ENCODE assay signal across 27 mouse cellular contexts in genomic region chr5:98890544-98891050, GRCm38 (mm10). TPM values are rescaled to one million over a fixed set of nuclear protein-coding genes. Genes with fewer than 3 reads are reported as not detected.
DNase-seq lines count a peak whose midpoint lies in the region; ATAC-seq and TF ChIP-seq lines count a peak whose summit lies in the region.
"Had no signal": no experiment of that assay in that cellular context is flagged by ENCODE, and none has a peak within 500 bp of the region (broad histone marks: within the 10 kb centered on the region; RNA-seq: fewer than 3 reads in every experiment).

No protein-coding gene starts in this region.

- TF ChIP-seq CTCF in embryonic fibroblast, embryonic 13.5 days (IDR thresholded peaks at IDR 0.05; ENCODE audit: borderline replicate concordance, insufficient read depth, low read length), result no peak

- TF ChIP-seq POLR2A in embryonic fibroblast, embryonic 13.5 days (IDR thresholded peaks at IDR 0.05; ENCODE audit: low read depth, low read length), result no peak

- no peaks in the 10 kb centered on the region for H3K27me3 ChIP-seq in neural tube, embryonic 15.5 days (replicated peaks)
- H3K27me3 ChIP-seq: embryonic facial prominence, embryonic 12.5 days; embryonic facial prominence, embryonic 15.5 days; forebrain, embryonic 12.5 days; hindbrain, embryonic 12.5 days; hindbrain, embryonic 15.5 days had no signal

- 91% methylated on average over 2 of the region's 2 CpGs for WGBS in neural tube, embryonic 15.5 days

- no peaks in the 10 kb centered on the region for H3K36me3 ChIP-seq in neural tube, embryonic 15.5 days
- H3K36me3 ChIP-seq: embryonic facial prominence, embryonic 12.5 days; embryonic facial prominence, embryonic 15.5 days; forebrain, embryonic 12.5 days; hindbrain, embryonic 12.5 days; hindbrain, embryonic 15.5 days had no signal

- H3K4me1 ChIP-seq in embryonic fibroblast, embryonic 13.5 days (ENCODE audit: control insufficient read depth, insufficient read depth, low read length), result peaks cover 6% of the 10 kb centered on the region; the same call in 1 of the 2 replicates
- no peaks in the 10 kb centered on the region for H3K4me1 ChIP-seq in neural tube, embryonic 15.5 days
- H3K4me1 ChIP-seq: embryonic facial prominence, embryonic 12.5 days; embryonic facial prominence, embryonic 15.5 days; forebrain, embryonic 12.5 days; hindbrain, embryonic 12.5 days; hindbrain, embryonic 15.5 days had no signal

- no peak overlapping the region for H3K4me3 ChIP-seq in embryonic fibroblast, embryonic 13.5 days (ENCODE audit: insufficient read depth, low read length)
- H3K4me3 ChIP-seq in neural tube, embryonic 15.5 days (replicated peaks), result no peak overlapping the region
- H3K4me3 ChIP-seq: embryonic facial prominence, embryonic 12.5 days; embryonic facial prominence, embryonic 15.5 days; erythroblast, embryonic 14.5 days; forebrain, embryonic 12.5 days; gastrocnemius, adult 2 months; hindbrain, embryonic 12.5 days; hindbrain, embryonic 15.5 days had no signal

- no peak overlapping the region for H3K4me2 ChIP-seq in neural tube, embryonic 15.5 days
- H3K4me2 ChIP-seq: embryonic facial prominence, embryonic 12.5 days; embryonic facial prominence, embryonic 15.5 days; forebrain, embryonic 12.5 days; heart, embryonic 11.5 days; hindbrain, embryonic 12.5 days; hindbrain, embryonic 15.5 days had no signal

- DNase-seq in 3134 (ENCODE audit: extremely low read depth, insufficient read length, low spot score) (peak; percentile 53), 3T3-L1 (ENCODE audit: low read depth, low spot score) (peak; percentile 83), NIH3T3 (ENCODE audit: low read depth) (peak; percentile 68)
- DNase-seq in heart, adult 9 months (ENCODE audit: low spot score in 2 of 2), result no peak
- DNase-seq in right cerebral cortex, postnatal 4 days, result no peak
- DNase-seq: adrenal gland, adult 2 months; adrenal gland, postnatal 14 days; B cell, adult 2 months; cerebellum, adult 18-20 months; cerebellum, adult 9-10 months; cerebellum, postnatal 25 days; gastrocnemius, adult 2 months; gastrocnemius, postnatal 14 days; heart, adult 11 months; kidney, adult 2 months had no signal

- no peaks in the 10 kb centered on the region for H3K9me3 ChIP-seq in neural tube, embryonic 15.5 days (replicated peaks)
- H3K9me3 ChIP-seq: embryonic facial prominence, embryonic 12.5 days; embryonic facial prominence, embryonic 15.5 days; forebrain, embryonic 12.5 days; hindbrain, embryonic 12.5 days; hindbrain, embryonic 15.5 days had no signal

- no peak for ATAC-seq in neural tube, embryonic 15.5 days (ENCODE audit: low FRiP score)
- ATAC-seq: CD4-positive, CD25-positive, alpha-beta regulatory T cell, adult 4 months; forebrain, embryonic 16.5 days; intestine, postnatal 0 days had no signal

- peak overlapping the region; percentile 56; the same call in 1 of the 2 replicates for H3K27ac ChIP-seq in embryonic fibroblast, embryonic 13.5 days (ENCODE audit: insufficient read depth, low read length)
- no peak overlapping the region for H3K27ac ChIP-seq in neural tube, embryonic 15.5 days (replicated peaks)
- H3K27ac ChIP-seq: embryonic facial prominence, embryonic 12.5 days; embryonic facial prominence, embryonic 15.5 days; forebrain, embryonic 12.5 days; gastrocnemius, adult 2 months; hindbrain, embryonic 12.5 days; hindbrain, embryonic 15.5 days had no signal

- H3K9ac ChIP-seq in neural tube, embryonic 15.5 days (replicated peaks), result no peak overlapping the region
- H3K9ac ChIP-seq: embryonic facial prominence, embryonic 12.5 days; embryonic facial prominence, embryonic 15.5 days; forebrain, embryonic 12.5 days; hindbrain, embryonic 12.5 days; hindbrain, embryonic 15.5 days had no signal

RNA-seq across cellular contexts. Expression of gene Bmp3, which starts 36.4 kb away (rescaled TPM):
- 0.58 and 6.4 TPM in 2 replicates for polyA plus RNA-seq in embryonic fibroblast, embryonic 13.5 days (2011; ENCODE audit: insufficient read length, low read depth, missing spikeins)
- polyA plus RNA-seq in neural tube, embryonic 15.5 days (2015; fragmentation: Nextera tagmentation; extraction: Ambion mirVana), result 1.7 and 1.9 TPM in 2 replicates
- polyA plus RNA-seq: erythroblast, embryonic 14.5 days had no signal

Comparison
In these comparisons a context has a peak if more than half of its experiments do, and no peak if none do; other contexts are left out.
1. DNase-seq: peak in 3134 (single experiment), 3T3-L1 (single experiment) and NIH3T3 (single experiment); none in heart, adult 9 months (0 of 2) and right cerebral cortex, postnatal 4 days (single experiment).